Mouse (Mus musculus): Measurements from ENCODE around the gene Slc25a27.

DNA sequence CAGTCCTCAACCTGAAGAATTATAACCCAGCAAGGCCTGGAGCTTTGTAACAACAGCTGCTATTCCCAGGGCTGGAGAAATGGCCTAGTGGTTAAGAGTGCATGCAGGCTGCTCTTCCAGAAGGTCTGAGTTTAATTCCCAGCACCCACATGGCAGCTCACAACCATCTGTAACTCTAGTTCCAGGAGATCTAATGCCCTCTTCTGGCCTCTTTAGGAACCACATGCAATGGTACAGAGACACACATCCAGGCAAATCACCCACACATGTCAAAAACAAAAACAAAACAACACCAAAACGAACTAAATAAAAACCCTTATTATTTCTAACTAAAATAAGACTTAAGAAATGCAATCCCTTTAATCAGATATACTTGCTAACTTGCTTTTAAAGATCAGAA lies 26.2 kb downstream of the Slc25a27 start:
- TF ChIP-seq MEF2A (IDR thresholded peaks at IDR 0.05; ENCODE audit: borderline replicate concordance, low read depth, low read length) (no peak), POLR2A (IDR thresholded peaks at IDR 0.05; ENCODE audit: low read depth, low read length) (no peak), NELFE (IDR thresholded peaks at IDR 0.05; ENCODE audit: low read depth, low read length) (no peak), USF2 (conservative IDR thresholded peaks at IDR 0.05; ENCODE audit: low read depth, low read length) (no peak), IRF4 (IDR thresholded peaks at IDR 0.05; ENCODE audit: low read depth, low read length) (no peak), CTCF (conservative IDR thresholded peaks at IDR 0.05 in 1 of 2, IDR thresholded peaks at IDR 0.05 in 1 of 2; ENCODE audit: low read depth in 2 of 2, low read length in 2 of 2) (no peak), SIN3A (IDR thresholded peaks at IDR 0.05; ENCODE audit: low read length) (no peak), ZC3H11A (IDR thresholded peaks at IDR 0.05; ENCODE audit: low read depth, low read length) (no peak), ZMIZ1 (IDR thresholded peaks at IDR 0.05; ENCODE audit: low read depth, low read length) (no peak), HCFC1 (IDR thresholded peaks at IDR 0.05; ENCODE audit: low read depth, low read length) (no peak), RAD21 (IDR thresholded peaks at IDR 0.05; ENCODE audit: low read depth, low read length) (no peak)
